Mouse (Mus musculus): ENCODE results near the gene Amotl1. TPM values are rescaled to one million over a fixed set of nuclear protein-coding genes. Genes with fewer than 3 reads are reported as not detected.

Gene Amotl1
- polyA plus RNA-seq, 1 experiment from 2014 or later, result 10.6 TPM

GRCm38 (mm10) chr9:14614205-14614930, 30.5 kb downstream of the Amotl1 start:
- H3K4me1 ChIP-seq, result peaks cover 43% of the 10 kb centered on the region
- ATAC-seq, result peak; percentile 71
- H3K9me3 ChIP-seq (replicated peaks), result no peaks in the 10 kb centered on the region
- H3K4me3 ChIP-seq, result peak overlapping the region; percentile 84
- peak overlapping the region; percentile 96 for H3K9ac ChIP-seq
- H3K4me2 ChIP-seq, result peak overlapping the region; percentile 84
- no peaks in the 10 kb centered on the region for H3K36me3 ChIP-seq (ENCODE audit: poor library complexity, severe bottlenecking)
- peaks cover 6% of the 10 kb centered on the region; the same call in 1 of the 2 replicates for H3K27me3 ChIP-seq
- peak overlapping the region; percentile 77 for H3K27ac ChIP-seq
- under 1% methylated on average over 47 of the region's 50 CpGs for WGBS

GRCm38 (mm10) chr9:14613308-14614204, 31.3 kb downstream of the Amotl1 start:
- Histone ChIP-seq H3K4me3 (peak overlapping the region; percentile 84), H3K4me2 (peak overlapping the region; percentile 84), H3K4me1 (peaks cover 52% of the 10 kb centered on the region), H3K9me3 (replicated peaks) (no peaks in the 10 kb centered on the region), H3K36me3 (ENCODE audit: poor library complexity, severe bottlenecking) (no peaks in the 10 kb centered on the region), H3K9ac (peak overlapping the region; percentile 96), H3K27ac (peak overlapping the region; percentile 77), H3K27me3 (peaks cover 6% of the 10 kb centered on the region; the same call in 1 of the 2 replicates)
- 4% methylated on average over 15 of the region's 15 CpGs for WGBS
- peak; percentile 19; the same call in 1 of the 2 replicates for ATAC-seq

GRCm38 (mm10) chr9:14612588-14612987, 32.3 kb downstream of the Amotl1 start:
- peaks cover 6% of the 10 kb centered on the region; the same call in 1 of the 2 replicates for H3K27me3 ChIP-seq
- H3K4me3 ChIP-seq, result peak overlapping the region; percentile 84
- no peak for ATAC-seq
- H3K27ac ChIP-seq, result no peak overlapping the region
- no peaks in the 10 kb centered on the region for H3K9me3 ChIP-seq (replicated peaks)
- H3K36me3 ChIP-seq (ENCODE audit: poor library complexity, severe bottlenecking), result no peaks in the 10 kb centered on the region
- peak overlapping the region; percentile 96 for H3K9ac ChIP-seq
- peak overlapping the region; percentile 84 for H3K4me2 ChIP-seq
- peaks cover 61% of the 10 kb centered on the region for H3K4me1 ChIP-seq

DNA sequence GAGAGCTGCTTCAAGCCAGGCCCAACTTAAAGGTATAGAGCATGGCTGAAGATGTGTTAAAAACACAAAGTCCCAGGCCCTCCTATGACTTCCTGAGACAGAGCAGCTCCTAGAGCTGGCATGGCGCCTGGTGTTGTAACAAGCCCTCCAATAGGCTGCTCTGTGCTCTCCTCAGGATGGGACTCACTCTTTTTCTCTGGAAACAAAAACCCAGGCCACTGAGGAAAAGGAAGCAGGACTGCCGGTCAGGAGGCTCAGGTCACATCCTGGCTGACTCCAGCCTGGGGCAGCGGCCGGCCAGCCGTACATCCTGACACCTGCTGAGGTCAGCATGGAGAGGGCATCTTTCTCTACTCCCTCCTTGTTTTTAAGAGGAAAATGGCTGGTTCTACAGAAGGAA, 36.3 kb downstream of the Amotl1 start:
- no peaks in the 10 kb centered on the region for H3K27me3 ChIP-seq
- H3K4me3 ChIP-seq, result no peak overlapping the region
- H3K36me3 ChIP-seq (ENCODE audit: poor library complexity, severe bottlenecking), result peaks cover 4% of the 10 kb centered on the region; the same call in 1 of the 2 replicates
- peaks cover 56% of the 10 kb centered on the region for H3K4me1 ChIP-seq
- no peak overlapping the region for H3K4me2 ChIP-seq
- no peak for ATAC-seq
- H3K27ac ChIP-seq, result peak overlapping the region; percentile 59; the same call in 1 of the 2 replicates
- no peaks in the 10 kb centered on the region for H3K9me3 ChIP-seq (replicated peaks)
- H3K9ac ChIP-seq, result no peak overlapping the region
- 67% methylated on average over 5 of the region's 5 CpGs for WGBS

- H3K27me3 ChIP-seq, result no peaks in the 10 kb centered on the region
- H3K36me3 ChIP-seq (ENCODE audit: poor library complexity, severe bottlenecking), result peaks cover 7% of the 10 kb centered on the region; the same call in 1 of the 2 replicates
- peak; percentile 34; the same call in 1 of the 2 replicates for ATAC-seq
- no peak overlapping the region for H3K4me3 ChIP-seq
- H3K9ac ChIP-seq, result no peak overlapping the region
- H3K4me2 ChIP-seq, result no peak overlapping the region
- H3K27ac ChIP-seq, result peak overlapping the region; percentile 59
- H3K4me1 ChIP-seq, result peaks cover 46% of the 10 kb centered on the region
- H3K9me3 ChIP-seq (replicated peaks), result no peaks in the 10 kb centered on the region
- WGBS, result 71% methylated on average over 3 of the region's 3 CpGs
Observed at GRCm38 (mm10) chr9:14607464-14607863, 37.4 kb downstream of the Amotl1 start.

- H3K27me3 ChIP-seq, result no peaks in the 10 kb centered on the region
- WGBS, result 96% methylated on average over 4 of the region's 4 CpGs
- no peak overlapping the region for H3K4me2 ChIP-seq
- no peak overlapping the region for H3K4me3 ChIP-seq
- peaks cover 13% of the 10 kb centered on the region; the same call in 1 of the 2 replicates for H3K36me3 ChIP-seq (ENCODE audit: poor library complexity, severe bottlenecking)
- no peak for ATAC-seq
- H3K9me3 ChIP-seq (replicated peaks), result no peaks in the 10 kb centered on the region
- H3K9ac ChIP-seq, result no peak overlapping the region
- no peak overlapping the region for H3K27ac ChIP-seq
- peaks cover 31% of the 10 kb centered on the region for H3K4me1 ChIP-seq
Observed at GRCm38 (mm10) chr9:14605992-14606391, 38.9 kb downstream of the Amotl1 start.

GRCm38 (mm10) chr9:14604363-14604762, 40.5 kb downstream of the Amotl1 start:
- WGBS, result 87% methylated on average over 3 of the region's 3 CpGs
- Histone ChIP-seq H3K4me2 (no peak overlapping the region), H3K27me3 (no peaks in the 10 kb centered on the region), H3K9ac (no peak overlapping the region), H3K9me3 (replicated peaks) (no peaks in the 10 kb centered on the region), H3K4me3 (no peak overlapping the region), H3K36me3 (ENCODE audit: poor library complexity, severe bottlenecking) (peaks cover 13% of the 10 kb centered on the region; the same call in 1 of the 2 replicates), H3K4me1 (peaks cover 22% of the 10 kb centered on the region), H3K27ac (no peak overlapping the region)
- no peak for ATAC-seq

DNA sequence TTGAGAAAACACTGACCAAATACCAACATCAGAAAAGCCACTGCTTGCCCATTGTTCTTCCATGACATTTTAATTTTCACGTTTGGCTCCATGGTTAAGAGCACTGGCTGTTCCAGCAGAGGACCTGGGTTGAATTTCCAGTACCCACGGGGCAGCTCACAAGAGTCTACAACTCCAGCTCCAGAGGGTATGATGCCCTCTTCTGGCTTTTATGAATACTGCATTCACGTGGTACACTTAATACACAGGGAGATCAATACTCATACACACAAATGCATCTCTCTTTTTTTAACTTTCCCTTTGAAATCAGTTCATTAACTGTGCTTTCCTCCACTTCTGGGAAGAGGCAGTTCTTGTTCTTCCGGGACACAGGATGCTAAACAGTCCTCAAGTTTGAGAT, 41.4 kb downstream of the Amotl1 start:
- WGBS, result 88% methylated on average over 4 of the region's 4 CpGs

DNA sequence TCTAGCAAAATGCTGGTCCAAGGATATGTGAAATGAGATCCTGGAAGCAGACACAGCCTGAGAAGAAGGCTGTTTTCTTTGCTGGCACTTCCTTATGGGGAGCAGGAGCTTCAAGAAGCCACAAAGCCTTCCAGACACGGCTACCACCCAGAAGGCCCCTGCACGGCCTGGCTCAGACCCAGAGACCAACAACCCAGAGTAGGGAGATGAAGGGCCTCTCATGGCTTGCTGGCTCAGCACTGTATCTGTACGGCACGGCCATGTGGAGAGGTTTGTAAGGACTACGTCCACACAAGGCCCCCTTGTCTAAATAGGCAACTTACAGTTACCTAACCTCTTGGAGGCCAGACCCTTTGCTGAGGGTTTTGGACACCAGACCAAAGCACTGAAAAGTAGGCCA, 45.1 kb downstream of the Amotl1 start:
- ATAC-seq, result no peak
- 91% methylated on average over 5 of the region's 5 CpGs for WGBS
- Histone ChIP-seq H3K4me2 (no peak overlapping the region), H3K4me3 (no peak overlapping the region), H3K27me3 (no peaks in the 10 kb centered on the region), H3K27ac (no peak overlapping the region), H3K9me3 (replicated peaks) (no peaks in the 10 kb centered on the region), H3K36me3 (ENCODE audit: poor library complexity, severe bottlenecking) (peaks cover 26% of the 10 kb centered on the region), H3K9ac (no peak overlapping the region), H3K4me1 (no peaks in the 10 kb centered on the region)

More for the DNA sequence above, 41.4 kb downstream of the Amotl1 start:
- peaks cover 13% of the 10 kb centered on the region for H3K4me1 ChIP-seq
- peaks cover 13% of the 10 kb centered on the region; the same call in 1 of the 2 replicates for H3K36me3 ChIP-seq (ENCODE audit: poor library complexity, severe bottlenecking)
- H3K9me3 ChIP-seq (replicated peaks), result no peaks in the 10 kb centered on the region
- no peak overlapping the region for H3K4me3 ChIP-seq
- H3K27me3 ChIP-seq, result no peaks in the 10 kb centered on the region
- ATAC-seq, result no peak
- H3K4me2 ChIP-seq, result no peak overlapping the region
- no peak overlapping the region for H3K27ac ChIP-seq
- no peak overlapping the region for H3K9ac ChIP-seq

GRCm38 (mm10) chr9:14598157-14598556, 46.7 kb downstream of the Amotl1 start:
- no peak overlapping the region for H3K4me3 ChIP-seq
- no peaks in the 10 kb centered on the region for H3K9me3 ChIP-seq (replicated peaks)
- no peak overlapping the region for H3K9ac ChIP-seq
- no peaks in the 10 kb centered on the region for H3K4me1 ChIP-seq
- no peaks in the 10 kb centered on the region for H3K27me3 ChIP-seq
- ATAC-seq, result no peak
- WGBS, result 97% methylated on average over 2 of the region's 2 CpGs
- no peak overlapping the region for H3K4me2 ChIP-seq
- H3K36me3 ChIP-seq (ENCODE audit: poor library complexity, severe bottlenecking), result peaks cover 41% of the 10 kb centered on the region
- no peak overlapping the region for H3K27ac ChIP-seq

DNA sequence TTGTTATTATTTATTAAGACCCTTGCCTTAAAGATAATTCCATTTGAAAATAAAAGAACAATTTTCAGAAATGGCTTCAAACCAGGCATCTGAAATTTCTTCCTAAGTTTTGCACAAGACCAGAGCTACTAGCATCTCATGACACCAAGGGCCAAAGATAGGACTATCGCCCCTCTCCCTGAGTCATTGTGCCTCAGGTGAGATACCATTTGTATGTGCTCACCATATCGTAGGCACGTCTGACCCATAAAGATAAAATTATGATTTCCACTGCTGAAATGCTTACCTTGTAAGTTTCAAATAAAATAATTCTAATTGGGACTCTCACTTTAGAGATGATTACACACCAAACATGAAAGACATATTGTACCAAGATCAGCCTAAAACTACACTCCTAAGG, 47.4 kb downstream of the Amotl1 start:
- Histone ChIP-seq H3K4me1 (no peaks in the 10 kb centered on the region), H3K36me3 (ENCODE audit: poor library complexity, severe bottlenecking) (peaks cover 46% of the 10 kb centered on the region), H3K9me3 (replicated peaks) (no peaks in the 10 kb centered on the region), H3K27ac (no peak overlapping the region), H3K4me3 (no peak overlapping the region), H3K9ac (no peak overlapping the region), H3K4me2 (no peak overlapping the region), H3K27me3 (no peaks in the 10 kb centered on the region)
- 96% methylated on average over 3 of the region's 3 CpGs for WGBS
- no peak for ATAC-seq

DNA sequence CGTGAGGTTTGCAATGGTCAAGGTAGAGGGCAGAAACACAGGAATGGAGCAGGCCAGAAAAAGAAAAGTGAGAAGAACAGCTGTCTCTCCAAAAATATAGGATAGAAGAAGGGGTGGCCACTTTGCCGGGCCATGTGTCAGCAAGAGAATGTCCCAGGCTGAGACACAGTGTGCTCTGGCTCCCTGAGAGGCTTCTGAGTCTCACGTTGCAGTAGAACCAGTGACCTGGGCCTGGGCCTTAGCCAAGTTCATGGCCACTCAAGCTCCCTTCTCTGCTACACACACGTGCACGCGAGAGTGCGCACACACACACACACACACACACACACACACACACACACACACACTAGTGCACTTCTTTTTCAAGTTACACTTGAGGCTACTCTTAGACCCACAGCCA, 48.0 kb downstream of the Amotl1 start:
- H3K9ac ChIP-seq, result no peak overlapping the region
- WGBS, result 97% methylated on average over 7 of the region's 7 CpGs
- 0 out of 2 replicates have a peak, but pooled peaks have one; percentile 22 for ATAC-seq
- no peak overlapping the region for H3K4me3 ChIP-seq
- H3K4me1 ChIP-seq, result no peaks in the 10 kb centered on the region
- no peaks in the 10 kb centered on the region for H3K9me3 ChIP-seq (replicated peaks)
- H3K4me2 ChIP-seq, result no peak overlapping the region
- no peak overlapping the region for H3K27ac ChIP-seq
- no peaks in the 10 kb centered on the region for H3K27me3 ChIP-seq
- peaks cover 51% of the 10 kb centered on the region for H3K36me3 ChIP-seq (ENCODE audit: poor library complexity, severe bottlenecking)

Measured in forebrain, embryonic 13.5 days (tissue).